Mouse (Mus musculus): ENCODE data around the gene Cfl1. TPM values are rescaled to one million over a fixed set of nuclear protein-coding genes. Genes with fewer than 3 reads are reported as not detected.

The Cfl1 gene
- total RNA-seq, 4 experiments from 2014 or later: 44.8 to 57.2 (median 51.2) TPM

DNA sequence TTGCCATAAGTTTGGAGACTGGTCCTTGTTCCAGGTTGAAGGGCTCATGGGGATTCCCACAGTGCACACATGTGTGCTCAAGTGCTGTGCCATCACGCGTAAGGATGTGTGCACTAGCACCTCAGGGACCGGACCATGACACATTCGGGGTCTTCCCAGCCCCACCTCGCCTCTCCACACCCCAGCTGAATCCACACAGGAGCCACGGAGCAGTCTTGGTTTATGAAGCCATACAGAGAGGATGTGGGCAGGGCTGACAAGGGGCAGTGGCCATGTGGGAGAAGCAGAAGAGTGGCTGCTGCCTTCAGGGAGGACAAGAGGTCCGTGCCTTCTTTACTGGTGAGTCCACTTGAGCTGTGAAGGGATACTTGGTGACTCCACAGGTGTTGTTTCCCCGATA is 25.2 kb upstream of the Cfl1 start:
- DNase-seq (ENCODE audit: low spot score in 2 of 2): no peak

DNA sequence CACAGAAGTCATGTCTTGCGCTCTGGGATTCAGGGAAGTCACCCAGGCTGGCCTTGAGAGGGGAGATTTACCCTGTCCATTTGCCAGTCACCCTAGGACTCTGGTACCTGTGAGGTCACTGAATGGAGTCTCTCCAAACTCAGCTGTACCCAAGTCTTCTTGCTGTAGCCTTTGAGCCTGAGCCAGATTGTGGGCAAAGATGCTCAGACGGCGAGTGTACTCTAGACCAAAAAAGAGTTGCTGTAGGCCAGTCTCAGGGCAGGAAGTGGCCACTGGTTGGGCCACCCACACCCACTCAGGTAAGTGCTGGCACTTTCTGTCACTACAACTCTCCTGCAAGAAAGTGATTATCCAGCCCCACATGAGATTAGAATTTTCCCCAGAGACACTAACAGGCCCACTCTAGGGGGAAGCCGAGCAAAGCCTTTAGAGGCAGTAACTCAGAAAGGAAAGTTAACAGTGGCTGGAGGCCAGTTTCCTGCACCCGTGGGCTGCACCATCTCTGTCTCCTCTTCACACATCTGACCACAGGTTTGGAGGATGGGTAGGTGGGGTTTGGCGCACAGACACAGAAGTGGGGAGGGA is 23.2 kb upstream of the Cfl1 start:
- DNase-seq (ENCODE audit: low spot score in 2 of 2): no peak

DNA sequence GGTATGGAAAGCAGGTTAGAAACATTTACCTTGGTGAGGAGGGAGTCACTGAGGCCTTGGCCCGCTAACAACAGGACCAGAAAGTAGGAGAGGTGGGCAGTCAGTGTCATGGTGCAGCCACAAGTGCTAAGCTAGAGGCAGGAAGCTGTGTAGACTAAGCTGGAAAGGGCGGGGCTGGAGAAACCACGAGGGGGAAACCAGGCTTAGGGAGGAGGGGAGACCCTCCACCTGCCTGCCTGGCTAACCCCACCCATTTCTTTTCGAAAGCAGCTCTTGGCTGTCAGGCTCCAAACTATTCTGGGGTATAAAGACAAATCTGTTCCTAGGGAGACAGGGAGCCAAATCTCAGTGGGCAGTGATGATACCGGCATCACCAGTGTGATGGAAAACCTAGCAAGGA is 21.9 kb upstream of the Cfl1 start, which contains the start of gene Ctsw:
TSS of gene Ctsw (minus strand) at position 134 of the 400 bp plus-strand sequence.
- DNase-seq (ENCODE audit: low spot score in 2 of 2): no peak

DNA sequence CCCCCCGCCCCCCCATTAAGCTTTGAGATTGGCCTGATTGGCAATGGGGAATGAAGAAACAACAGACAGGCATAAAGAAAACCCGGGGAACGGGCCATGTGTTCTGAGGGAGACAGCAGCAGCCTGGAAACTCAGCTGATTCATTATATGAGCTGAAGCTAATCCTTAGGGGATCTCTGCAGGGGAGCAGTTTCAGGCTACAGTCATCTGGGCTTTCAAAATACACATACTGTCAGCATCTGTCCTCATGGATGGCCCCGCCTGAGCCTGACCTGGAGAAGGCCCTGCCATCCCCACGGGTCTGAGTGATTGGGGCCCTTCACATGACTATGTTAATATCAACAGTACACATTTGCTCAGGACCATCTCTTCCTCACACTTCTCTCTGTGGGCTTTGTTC is 18.4 kb upstream of the Cfl1 start:
- DNase-seq (ENCODE audit: low spot score in 2 of 2): no peak

DNA sequence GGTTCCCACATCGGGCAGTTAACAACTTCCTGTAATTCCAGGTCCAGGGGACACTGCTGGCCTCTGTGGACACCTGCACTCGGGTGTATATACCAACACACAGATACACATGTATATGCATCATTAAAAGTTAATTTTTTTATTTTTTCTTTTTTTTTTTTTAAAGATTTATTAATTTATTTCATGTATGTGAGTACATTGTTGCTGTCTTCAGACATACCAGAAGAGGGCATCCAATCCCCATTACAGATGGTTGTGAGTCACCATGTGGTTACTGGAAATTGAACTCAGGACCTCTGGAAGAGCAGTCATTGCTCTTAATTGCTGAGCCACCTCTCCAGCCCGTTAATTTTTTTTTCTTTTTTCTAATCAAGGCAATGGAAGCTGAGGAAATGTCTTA is 17.4 kb upstream of the Cfl1 start:
- DNase-seq (ENCODE audit: low spot score in 2 of 2): no peak

DNA sequence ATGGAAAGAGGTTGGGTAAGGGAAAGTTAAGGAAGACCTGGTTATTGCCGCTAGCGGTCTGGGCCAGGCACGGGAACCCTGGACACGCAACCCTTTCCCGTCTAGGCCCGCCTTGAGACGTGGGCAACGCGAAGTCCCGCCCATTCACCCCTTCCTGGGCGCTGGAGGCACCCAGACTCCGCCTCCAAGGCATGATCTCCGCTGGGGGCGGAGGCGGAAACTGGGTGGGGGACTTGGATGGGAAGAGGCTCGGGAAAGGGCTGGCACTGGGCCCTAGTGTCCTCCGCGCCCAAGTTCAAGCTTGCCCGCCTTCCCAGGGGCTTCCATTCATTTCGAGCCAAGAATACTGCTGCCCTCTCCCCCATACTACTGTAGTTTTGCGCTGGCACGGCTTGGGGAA is 16.5 kb upstream of the Cfl1 start, which contains the start of gene Efemp2:
TSS of gene Efemp2 (plus strand) at position 235 of the 400 bp plus-strand sequence.
- DNase-seq (ENCODE audit: low spot score in 2 of 2): peak; percentile 66 to 78

DNA sequence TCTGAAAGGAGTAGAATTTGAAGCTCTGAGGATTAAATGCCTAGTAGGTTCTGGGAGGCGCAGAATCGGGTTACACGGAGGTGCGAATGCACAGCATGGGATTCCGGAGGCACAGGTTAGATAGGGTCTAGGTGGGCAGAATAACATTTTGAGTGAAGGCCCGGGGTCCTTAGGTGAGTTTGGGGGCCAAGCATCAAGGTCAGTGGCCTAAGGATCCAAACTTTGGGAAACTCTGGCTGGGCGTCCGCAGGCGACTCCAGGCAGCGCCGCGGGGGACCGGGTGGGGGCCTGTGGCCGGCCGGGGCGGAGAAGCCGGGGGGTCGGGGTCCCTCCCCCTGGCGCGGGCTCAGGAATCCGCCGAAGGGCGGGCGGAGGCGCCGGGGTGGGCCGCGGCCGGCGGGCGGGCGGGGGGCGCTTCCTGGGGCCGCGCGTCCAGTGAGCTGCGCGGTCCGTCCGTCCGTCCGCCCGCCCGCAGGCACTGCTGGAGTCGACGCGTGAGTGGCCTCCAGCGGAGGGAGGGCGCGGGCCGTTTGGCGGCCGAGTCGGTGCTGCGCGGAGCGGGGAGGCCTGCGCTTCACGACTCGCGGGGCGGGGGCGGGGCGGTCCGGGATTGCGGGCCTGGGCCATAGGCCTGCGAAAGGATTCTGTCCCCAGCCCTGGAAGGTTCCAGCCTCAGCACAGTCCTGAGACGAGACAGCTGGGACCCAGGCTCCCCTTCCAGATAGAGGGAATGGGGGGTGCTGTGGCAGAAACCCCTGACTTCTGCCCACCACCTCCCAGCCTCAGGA is 15.8 kb upstream of the Cfl1 start:
- DNase-seq (ENCODE audit: low spot score in 2 of 2): no peak

DNA sequence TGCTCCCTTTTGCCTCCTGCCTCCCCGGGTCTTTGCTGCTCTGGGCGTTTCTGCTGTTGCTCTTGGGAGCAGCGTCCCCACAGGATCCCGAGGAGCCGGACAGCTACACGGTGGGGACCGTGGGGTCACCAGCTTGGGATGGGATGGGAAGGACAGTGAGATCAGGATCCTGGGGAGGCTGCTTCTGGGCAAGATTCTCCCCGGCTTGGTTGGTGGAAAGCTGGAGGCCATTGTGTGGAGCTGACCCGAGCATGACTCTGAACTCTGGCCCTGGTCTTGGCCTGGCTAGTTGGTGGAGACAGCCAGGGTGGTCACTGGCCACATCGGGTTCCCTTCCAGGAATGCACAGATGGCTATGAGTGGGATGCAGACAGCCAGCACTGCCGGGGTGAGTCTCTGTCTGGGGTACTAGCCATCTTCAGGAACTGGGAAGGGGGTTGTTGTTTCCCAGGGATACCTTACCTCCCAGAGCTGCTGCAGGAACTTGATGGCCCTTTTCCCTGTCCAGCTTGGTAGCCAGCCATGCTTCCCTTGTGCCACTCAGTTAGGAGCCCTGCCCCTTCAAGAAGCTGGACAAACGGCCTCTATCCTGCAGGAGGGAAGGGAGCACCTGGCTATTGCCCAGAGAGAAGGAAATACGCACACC is 15.1 kb upstream of the Cfl1 start:
- DNase-seq (ENCODE audit: low spot score in 2 of 2): no peak

DNA sequence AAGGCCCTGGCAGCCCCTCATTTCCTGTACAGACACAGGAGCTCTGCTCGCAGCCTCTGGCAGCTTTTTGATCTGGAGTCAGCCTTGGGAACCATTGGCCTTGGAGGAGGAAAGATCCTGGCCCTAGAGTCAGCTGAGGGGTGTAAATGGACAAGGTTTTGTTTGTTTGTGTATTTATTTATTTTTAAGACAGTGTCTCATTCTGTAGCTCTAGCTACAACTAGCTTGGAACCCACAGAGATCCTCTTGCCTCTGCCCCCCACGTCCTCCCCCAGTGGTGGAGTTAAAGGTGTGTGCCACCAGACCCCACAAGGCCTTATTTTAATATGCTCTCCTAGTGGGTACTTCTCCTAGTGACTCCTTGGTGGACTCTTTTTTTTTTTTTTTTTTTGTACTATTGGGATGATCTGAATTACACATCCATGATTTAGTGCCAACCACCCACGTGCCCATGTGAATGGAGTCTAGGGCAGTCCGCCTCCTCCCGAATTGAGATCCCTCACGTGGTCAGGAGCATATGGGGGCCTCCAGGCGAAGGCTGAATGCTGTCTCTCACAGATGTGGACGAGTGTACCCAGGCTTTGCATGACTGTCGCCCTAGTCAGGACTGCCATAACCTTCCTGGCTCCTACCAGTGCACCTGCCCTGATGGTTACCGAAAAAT is 13.1 kb upstream of the Cfl1 start:
- no peak for DNase-seq (ENCODE audit: low spot score in 2 of 2)

DNA sequence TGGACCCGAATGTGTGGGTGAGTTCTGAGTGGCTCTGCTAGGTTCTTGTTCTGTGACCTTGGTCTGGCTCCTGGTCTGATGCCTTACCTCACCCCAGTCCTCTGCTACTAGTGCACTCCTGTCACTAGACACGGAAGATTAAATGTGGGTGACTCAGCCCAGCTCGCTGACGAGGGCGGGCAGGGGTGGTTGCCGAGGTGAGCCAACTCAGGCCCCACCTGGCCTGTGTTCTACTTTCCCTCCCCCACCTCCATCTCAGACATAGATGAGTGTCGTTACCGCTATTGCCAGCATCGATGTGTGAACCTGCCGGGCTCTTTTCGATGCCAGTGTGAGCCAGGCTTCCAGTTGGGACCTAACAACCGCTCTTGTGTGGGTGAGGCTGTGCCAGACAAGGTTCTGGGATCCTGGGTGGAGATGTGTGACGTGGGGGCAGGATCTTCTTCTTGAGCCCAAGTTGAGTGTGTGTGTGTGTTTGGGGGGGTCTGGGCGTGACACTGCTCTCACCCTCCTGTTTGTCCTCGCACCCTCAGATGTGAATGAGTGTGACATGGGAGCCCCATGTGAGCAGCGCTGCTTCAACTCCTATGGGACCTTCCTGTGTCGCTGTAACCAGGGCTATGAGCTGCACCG is 12.5 kb upstream of the Cfl1 start:
- no peak for DNase-seq (ENCODE audit: low spot score in 2 of 2)

DNA sequence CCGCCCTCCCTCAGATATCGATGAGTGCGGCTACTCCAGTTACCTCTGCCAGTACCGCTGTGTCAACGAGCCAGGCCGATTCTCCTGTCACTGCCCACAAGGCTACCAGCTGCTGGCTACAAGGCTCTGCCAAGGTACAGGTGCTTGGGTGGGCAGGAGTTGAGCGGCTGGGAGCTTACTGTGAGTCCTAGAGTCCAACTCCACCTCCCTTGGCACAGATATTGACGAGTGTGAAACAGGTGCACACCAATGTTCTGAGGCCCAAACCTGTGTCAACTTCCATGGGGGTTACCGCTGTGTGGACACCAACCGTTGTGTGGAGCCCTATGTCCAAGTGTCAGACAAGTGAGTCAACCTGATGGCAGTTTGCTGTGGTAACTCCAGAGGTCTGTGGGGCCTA is 10.2 kb upstream of the Cfl1 start:
- DNase-seq (ENCODE audit: low spot score in 2 of 2): no peak

DNA sequence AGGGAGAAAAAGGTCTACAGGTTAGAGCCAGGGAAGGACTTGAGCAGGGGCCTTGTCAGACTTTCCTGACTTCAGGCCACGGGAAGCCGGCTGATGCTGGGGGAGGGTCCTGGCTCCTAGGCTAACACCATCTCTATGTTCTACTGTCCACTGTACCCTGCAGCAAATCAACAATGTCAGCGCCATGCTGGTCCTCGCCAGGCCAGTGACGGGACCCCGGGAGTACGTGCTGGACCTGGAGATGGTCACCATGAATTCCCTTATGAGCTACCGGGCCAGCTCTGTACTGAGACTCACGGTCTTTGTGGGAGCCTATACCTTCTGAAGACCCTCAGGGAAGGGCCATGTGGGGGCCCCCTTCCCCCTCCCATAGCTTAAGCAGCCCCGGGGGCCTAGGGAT is 8.9 kb upstream of the Cfl1 start:
- DNase-seq (ENCODE audit: low spot score in 2 of 2): no peak

DNA sequence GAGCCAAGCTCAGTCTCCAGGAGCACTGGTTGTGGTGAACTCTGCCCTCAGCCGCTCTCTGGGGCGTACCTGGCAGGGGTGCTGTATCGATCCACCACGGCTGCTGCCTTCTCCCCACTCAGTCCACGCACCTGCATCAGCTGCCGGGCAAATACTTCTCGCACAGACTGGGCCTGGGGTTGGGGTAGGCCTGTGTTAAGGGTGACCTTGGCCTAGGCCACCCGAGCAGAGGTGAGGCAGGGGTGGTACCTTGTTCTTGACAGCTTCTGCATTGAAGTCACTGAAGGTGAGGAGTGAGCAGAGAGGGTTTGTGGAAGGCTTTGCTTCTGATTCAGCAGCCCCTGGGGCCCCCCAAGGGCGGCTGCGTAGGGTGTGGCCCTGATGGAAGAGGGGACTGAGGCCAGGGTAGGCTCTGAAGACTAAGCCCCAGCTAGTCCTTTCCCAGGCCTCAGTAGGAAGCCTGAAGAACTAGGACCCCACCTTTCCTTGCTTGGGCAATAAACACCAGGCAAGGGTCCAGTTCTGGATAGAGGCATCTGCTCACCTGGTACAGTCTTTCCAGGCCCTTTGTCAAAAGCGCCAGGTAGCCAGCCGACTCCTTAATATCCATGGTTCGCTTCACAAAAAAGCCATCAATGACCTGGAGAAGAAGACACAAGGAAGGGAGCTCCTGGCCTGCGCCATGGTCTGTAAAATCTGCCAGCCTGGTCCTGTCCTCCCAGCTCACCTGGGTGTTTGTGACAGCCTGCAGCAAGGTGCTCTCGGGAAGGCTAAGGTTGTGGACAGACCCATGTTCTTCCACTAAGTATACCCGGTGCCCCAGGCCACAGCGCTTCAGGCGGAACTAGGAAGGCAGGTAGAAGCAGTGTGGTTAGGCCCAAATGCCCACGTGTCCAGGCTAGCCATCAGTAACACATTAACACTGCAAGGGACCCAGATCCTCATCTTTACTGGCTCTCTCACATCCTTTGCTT is 6.6 kb upstream of the Cfl1 start:
- no peak for DNase-seq (ENCODE audit: low spot score in 2 of 2)

DNA sequence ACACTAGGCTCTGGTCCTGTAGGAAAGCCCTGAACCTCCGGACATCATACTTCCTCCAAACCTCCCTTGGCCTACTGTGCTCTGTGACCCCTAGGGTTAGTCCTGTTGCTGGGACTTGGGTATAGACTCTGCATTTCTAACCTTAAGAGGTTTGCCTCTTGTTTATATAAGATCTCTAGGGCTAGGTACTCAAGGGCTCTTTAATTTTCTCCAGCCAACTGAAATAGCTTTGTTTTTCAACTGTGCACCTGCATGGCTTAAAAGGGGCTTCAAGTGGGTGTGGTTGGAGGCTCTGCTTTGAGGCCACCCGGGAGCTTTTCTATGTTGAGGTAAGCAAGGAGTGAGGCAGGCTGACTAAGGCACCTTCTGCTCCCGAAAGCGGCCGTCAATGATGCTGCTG is 5.8 kb upstream of the Cfl1 start:
- no peak for DNase-seq (ENCODE audit: low spot score in 2 of 2)

DNA sequence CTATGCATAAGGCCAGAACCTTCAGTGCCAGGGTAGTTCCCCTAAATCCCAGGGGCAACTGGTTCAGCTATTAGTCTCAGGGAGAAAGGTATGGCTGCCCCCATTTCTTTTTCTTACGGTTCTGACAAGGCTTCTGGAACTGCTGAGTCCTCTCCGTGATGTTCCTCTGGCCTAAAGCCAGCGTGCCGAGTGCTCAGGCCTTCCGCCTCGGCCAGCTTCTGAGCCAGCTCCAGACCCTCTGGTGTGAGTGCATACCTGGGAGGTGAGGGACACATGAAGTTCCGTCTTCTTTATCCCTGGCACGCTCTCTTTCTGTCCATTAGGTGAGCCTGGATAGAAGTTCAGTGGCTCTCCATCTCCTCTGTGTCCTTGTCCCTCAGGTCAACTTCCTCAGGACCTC is 4.9 kb upstream of the Cfl1 start:
- DNase-seq (ENCODE audit: low spot score in 2 of 2): no peak

DNA sequence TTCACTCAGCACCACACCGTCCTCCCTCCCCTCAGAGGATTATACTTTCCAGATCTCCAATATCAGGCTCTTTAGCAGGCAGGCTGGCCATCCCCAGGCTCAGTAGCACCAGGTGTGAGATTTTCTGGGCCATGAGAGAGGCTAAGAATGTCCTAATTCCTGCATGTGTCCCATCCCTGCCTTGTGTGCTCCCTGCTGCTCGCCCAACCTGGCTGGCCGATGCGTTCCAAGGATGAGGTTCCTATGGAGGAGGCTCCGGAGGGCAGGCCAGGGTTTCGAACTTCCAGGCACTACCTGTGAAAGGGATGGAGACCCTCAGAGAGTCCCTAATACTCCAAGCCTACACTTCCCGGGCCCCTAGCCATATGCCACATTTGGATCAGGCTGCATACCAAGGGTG is 4.4 kb upstream of the Cfl1 start:
- no peak for DNase-seq (ENCODE audit: low spot score in 2 of 2)

DNA sequence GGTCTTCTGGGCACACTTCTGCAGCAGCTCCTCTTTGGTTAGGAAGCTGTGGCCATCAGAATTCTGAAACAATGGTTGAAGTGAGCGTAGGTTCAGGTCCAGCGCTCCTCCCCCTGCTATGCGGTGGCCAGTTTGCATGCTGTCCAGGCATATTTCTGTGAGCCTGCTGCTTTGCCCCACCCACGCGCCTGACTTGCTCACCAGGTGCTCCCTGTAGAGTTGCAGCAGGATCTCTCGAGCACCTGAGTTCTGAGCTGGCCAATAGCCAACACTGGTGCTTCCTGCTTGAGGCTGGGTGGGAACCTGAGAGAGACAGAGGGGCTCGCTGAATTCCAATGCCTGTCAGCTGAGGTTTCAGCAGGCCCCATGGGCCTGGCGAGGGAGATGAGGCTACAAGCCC is 4.0 kb upstream of the Cfl1 start:
- no peak for DNase-seq (ENCODE audit: low spot score in 2 of 2)

DNA sequence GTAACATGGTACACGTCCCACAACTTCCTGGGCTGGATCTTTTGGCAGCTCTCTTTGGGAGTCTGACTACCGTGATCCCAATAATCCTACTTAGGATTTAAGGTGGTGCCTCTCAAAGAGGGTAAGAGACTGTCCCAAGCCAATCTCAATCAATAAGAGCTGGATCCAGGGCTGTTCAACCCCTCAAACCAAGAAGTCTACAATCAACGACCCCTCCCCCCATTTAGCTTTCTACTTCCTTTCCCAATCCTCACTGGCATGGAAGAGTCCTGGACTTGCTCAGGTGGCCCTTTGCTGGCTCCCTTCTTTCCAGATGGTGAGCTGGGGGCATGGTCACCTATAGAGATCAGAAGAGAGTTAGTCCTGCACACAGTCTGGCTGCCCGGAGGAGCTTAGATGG is 3.5 kb upstream of the Cfl1 start:
- DNase-seq (ENCODE audit: low spot score in 2 of 2): no peak

DNA sequence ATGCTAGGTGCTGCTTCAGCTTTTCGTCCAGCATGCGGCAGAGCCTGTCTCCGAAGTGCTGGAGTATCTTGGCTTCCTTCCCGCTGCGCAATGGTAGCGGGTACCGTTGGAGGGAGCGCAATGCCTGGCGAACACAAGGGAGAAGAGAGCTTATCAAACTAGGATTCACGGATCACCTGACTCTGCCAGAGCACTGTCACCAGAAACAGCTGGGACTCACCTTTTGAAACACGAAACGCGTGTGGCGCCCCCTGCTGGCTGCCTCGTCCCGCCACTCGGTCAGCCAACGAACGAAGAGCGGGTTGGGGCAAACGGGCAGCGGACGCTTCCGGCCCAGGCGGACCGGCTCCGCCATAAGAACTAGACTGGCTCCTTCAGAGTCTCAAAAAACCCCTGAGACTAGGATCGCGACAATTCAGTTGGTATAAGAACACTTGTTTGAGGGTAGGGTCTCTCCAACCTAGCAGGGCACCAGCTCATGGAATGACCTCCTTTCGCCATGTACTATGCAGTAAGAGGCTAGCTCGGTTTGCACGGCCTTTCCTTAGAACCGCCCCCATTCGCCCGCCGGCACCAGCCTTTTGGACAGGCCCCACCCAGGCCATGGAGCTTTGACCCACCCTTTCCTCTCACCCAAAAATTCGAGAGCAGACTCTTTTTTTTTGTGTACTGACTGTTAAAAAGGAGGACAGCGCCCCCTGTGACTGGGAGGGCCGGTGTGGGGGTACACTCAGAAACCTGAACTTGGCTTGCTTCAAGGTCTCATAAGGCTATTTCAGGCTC is 2.3 kb upstream of the Cfl1 start, which contains the start of gene Mus81:
TSS of gene Mus81 (minus strand) at position 635 of the 783 bp plus-strand sequence.
- peak; percentile 95 to 96 for DNase-seq (ENCODE audit: low spot score in 2 of 2)

Data from gastrocnemius, adult 8-10 months (tissue).